Comparison of ENCODE assay signal across 10 mouse cellular contexts in the genomic region with DNA sequence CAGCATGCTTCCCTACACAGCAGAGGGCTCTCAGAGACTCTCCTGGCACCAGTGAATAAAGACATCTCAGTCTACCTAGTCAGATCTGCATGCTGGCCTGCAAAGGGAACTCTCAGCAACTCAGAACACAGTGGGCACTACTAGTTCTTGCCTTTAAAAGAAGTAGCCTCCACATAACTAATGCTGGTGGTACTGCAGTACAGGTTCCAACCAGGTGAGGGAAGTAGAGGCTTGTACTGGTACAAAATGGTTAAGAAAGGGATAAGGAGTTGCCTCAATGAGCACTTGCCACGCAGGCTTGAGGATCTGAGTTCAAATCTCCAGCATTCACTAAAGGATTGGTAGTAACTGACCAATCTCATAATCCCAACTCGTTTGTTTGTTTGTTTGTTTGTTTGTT.
A peak's percentile ranks its signal among the peaks of the same experiment; 100 is the strongest.
DNase-seq lines count a peak whose midpoint lies in the region; ATAC-seq and TF ChIP-seq lines count a peak whose summit lies in the region.
"Had no signal": no experiment of that assay in that cellular context is flagged by ENCODE, and none has a peak within 500 bp of the region (broad histone marks: within the 10 kb centered on the region; RNA-seq: fewer than 3 reads in every experiment).

No protein-coding gene starts in this region.

- intact Hi-C loops in heart, adult 2 months (cut with DNase I) = loop anchor here (5.0 kb wide), 1 partner anchor 581 kb away; no protein-coding TSS in a partner anchor
- intact Hi-C loops in gastrocnemius, postnatal 14 days (cut with DNase I; ENCODE audit: low total_unique reads) = no loop called here

- no peaks in the 10 kb centered on the region for H3K36me3 ChIP-seq in heart, adult 2 months (ENCODE audit: control insufficient read depth, insufficient read depth, low read length)
- no peaks in the 10 kb centered on the region for H3K36me3 ChIP-seq in heart, embryonic 10.5 days
- no peaks in the 10 kb centered on the region for H3K36me3 ChIP-seq in midbrain, embryonic 10.5 days
- H3K36me3 ChIP-seq in midbrain, embryonic 16.5 days (ENCODE audit: control insufficient read depth, insufficient read depth, low read length) = no peaks in the 10 kb centered on the region
- no peaks in the 10 kb centered on the region for H3K36me3 ChIP-seq in embryonic facial prominence, embryonic 10.5 days (replicated peaks)
- no peaks in the 10 kb centered on the region for H3K36me3 ChIP-seq in stomach, postnatal 0 days (ENCODE audit: control insufficient read depth, insufficient read depth, low read length)
- H3K36me3 ChIP-seq: heart, embryonic 13.5 days had no signal

- no peak overlapping the region for H3K27ac ChIP-seq in heart, adult 2 months
- no peak overlapping the region for H3K27ac ChIP-seq in heart, embryonic 10.5 days
- no peak overlapping the region for H3K27ac ChIP-seq in midbrain, embryonic 10.5 days (replicated peaks)
- no peak overlapping the region for H3K27ac ChIP-seq in midbrain, embryonic 16.5 days (ENCODE audit: low read length)
- H3K27ac ChIP-seq in embryonic facial prominence, embryonic 10.5 days (replicated peaks) = no peak overlapping the region
- no peak overlapping the region for H3K27ac ChIP-seq in stomach, postnatal 0 days (replicated peaks)
- H3K27ac ChIP-seq: heart, embryonic 13.5 days had no signal

- H3K4me1 ChIP-seq in heart, adult 2 months (ENCODE audit: control insufficient read depth, insufficient read depth, low read length) = no peaks in the 10 kb centered on the region
- 0 out of 2 replicates have a peak, but pooled peaks cover under 1% of the 10 kb centered on the region for H3K4me1 ChIP-seq in heart, embryonic 10.5 days
- no peaks in the 10 kb centered on the region for H3K4me1 ChIP-seq in midbrain, embryonic 10.5 days
- no peaks in the 10 kb centered on the region for H3K4me1 ChIP-seq in midbrain, embryonic 16.5 days (ENCODE audit: control insufficient read depth, insufficient read depth, low read length)
- H3K4me1 ChIP-seq in embryonic facial prominence, embryonic 10.5 days = no peaks in the 10 kb centered on the region
- no peaks in the 10 kb centered on the region for H3K4me1 ChIP-seq in stomach, postnatal 0 days (replicated peaks; ENCODE audit: control insufficient read depth, insufficient read depth)
- H3K4me1 ChIP-seq: heart, embryonic 13.5 days had no signal

- DNase-seq in heart, adult 2 months = no peak
- DNase-seq in heart, embryonic 10.5 days (ENCODE audit: low spot score) = no peak
- peak; percentile 17 for DNase-seq in midbrain, embryonic 10.5 days (ENCODE audit: low spot score)
- DNase-seq in embryonic facial prominence, embryonic 10.5 days (ENCODE audit: low spot score) = peak; percentile 11
- DNase-seq in stomach, postnatal 0 days (ENCODE audit: low spot score) = peak; percentile 51
- no peak for DNase-seq in layer of hippocampus, adult 11-12 months (ENCODE audit: low spot score)
- DNase-seq in gastrocnemius, postnatal 14 days = no peak

- no peak overlapping the region for H3K4me2 ChIP-seq in midbrain, embryonic 16.5 days (ENCODE audit: low read length)
- no peak overlapping the region for H3K4me2 ChIP-seq in stomach, postnatal 0 days (replicated peaks; ENCODE audit: low read depth)
- H3K4me2 ChIP-seq: heart, embryonic 13.5 days had no signal

- 64% methylated on average over 2 of the region's 2 CpGs for WGBS in heart, adult 2 months
- WGBS in heart, embryonic 10.5 days = 61% methylated on average over 2 of the region's 2 CpGs
- 71% methylated on average over 2 of the region's 2 CpGs for WGBS in midbrain, embryonic 10.5 days
- WGBS in midbrain, embryonic 16.5 days = 68% methylated on average over 2 of the region's 2 CpGs
- 68% methylated on average over 2 of the region's 2 CpGs for WGBS in embryonic facial prominence, embryonic 10.5 days
- WGBS in stomach, postnatal 0 days = 54% methylated on average over 2 of the region's 2 CpGs

- no peak overlapping the region for H3K4me3 ChIP-seq in heart, adult 2 months
- no peak overlapping the region for H3K4me3 ChIP-seq in heart, embryonic 10.5 days
- H3K4me3 ChIP-seq in midbrain, embryonic 10.5 days = no peak overlapping the region
- no peak overlapping the region for H3K4me3 ChIP-seq in midbrain, embryonic 16.5 days (ENCODE audit: low read depth, low read length)
- H3K4me3 ChIP-seq in embryonic facial prominence, embryonic 10.5 days = no peak overlapping the region
- H3K4me3 ChIP-seq in stomach, postnatal 0 days (ENCODE audit: low read depth, low read length) = no peak overlapping the region
- H3K4me3 ChIP-seq: heart, embryonic 13.5 days had no signal

- TF ChIP-seq CTCF in heart, adult 2 months (IDR thresholded peaks at IDR 0.05) = peak; percentile 59
- TF ChIP-seq CTCF in stomach, postnatal 0 days (IDR thresholded peaks at IDR 0.05; ENCODE audit: low read depth) = peak; percentile 76

- H3K79me2 ChIP-seq in heart, adult 2 months (replicated peaks; ENCODE audit: control insufficient read depth, insufficient read depth, low read length) = no peaks in the 10 kb centered on the region

- no peak for TF ChIP-seq POLR2A in heart, adult 2 months (IDR thresholded peaks at IDR 0.05; ENCODE audit: insufficient read depth, low read depth, low read length)

- no peak for TF ChIP-seq EP300 in heart, adult 2 months (IDR thresholded peaks at IDR 0.05; ENCODE audit: insufficient read depth, low read depth, low read length)
- no peak for TF ChIP-seq EP300 in stomach, postnatal 0 days (optimal IDR thresholded peaks at IDR 0.05)

- no peaks in the 10 kb centered on the region for H3K9me3 ChIP-seq in heart, embryonic 10.5 days
- no peaks in the 10 kb centered on the region for H3K9me3 ChIP-seq in midbrain, embryonic 10.5 days (replicated peaks)
- H3K9me3 ChIP-seq in midbrain, embryonic 16.5 days (replicated peaks; ENCODE audit: control insufficient read depth, low read length, poor library complexity, severe bottlenecking) = no peaks in the 10 kb centered on the region
- H3K9me3 ChIP-seq in embryonic facial prominence, embryonic 10.5 days = no peaks in the 10 kb centered on the region
- no peaks in the 10 kb centered on the region for H3K9me3 ChIP-seq in stomach, postnatal 0 days (ENCODE audit: control insufficient read depth, low read length)
- H3K9me3 ChIP-seq: heart, embryonic 13.5 days had no signal

- no peak for ATAC-seq in midbrain, embryonic 16.5 days
- 0 out of 2 replicates have a peak, but pooled peaks have one; percentile 29 for ATAC-seq in stomach, postnatal 0 days (ENCODE audit: low FRiP score, low TSS enrichment)
- ATAC-seq: CD4-positive, CD25-positive, alpha-beta regulatory T cell, adult 4 months had no signal

- H3K9ac ChIP-seq in heart, adult 2 months (ENCODE audit: low read depth, low read length) = no peak overlapping the region
- H3K9ac ChIP-seq in midbrain, embryonic 16.5 days (ENCODE audit: low read depth, low read length) = no peak overlapping the region
- no peak overlapping the region for H3K9ac ChIP-seq in stomach, postnatal 0 days (ENCODE audit: low read length)
- H3K9ac ChIP-seq: heart, embryonic 13.5 days had no signal

- no peaks in the 10 kb centered on the region for H3K27me3 ChIP-seq in heart, adult 2 months (ENCODE audit: control insufficient read depth, insufficient read depth, low read length)
- no peaks in the 10 kb centered on the region; the same call in 1 of the 2 replicates for H3K27me3 ChIP-seq in heart, embryonic 10.5 days (ENCODE audit: insufficient read depth, poor library complexity, severe bottlenecking)
- H3K27me3 ChIP-seq in midbrain, embryonic 10.5 days (ENCODE audit: low read depth, poor library complexity, severe bottlenecking) = no peaks in the 10 kb centered on the region; the same call in 1 of the 2 replicates
- no peaks in the 10 kb centered on the region for H3K27me3 ChIP-seq in midbrain, embryonic 16.5 days (ENCODE audit: control insufficient read depth, insufficient read depth, low read depth, low read length)
- H3K27me3 ChIP-seq in embryonic facial prominence, embryonic 10.5 days (replicated peaks; ENCODE audit: low read depth, poor library complexity, severe bottlenecking) = 0 out of 2 replicates have a peak, but pooled peaks cover 8% of the 10 kb centered on the region
- no peaks in the 10 kb centered on the region for H3K27me3 ChIP-seq in stomach, postnatal 0 days (ENCODE audit: control insufficient read depth, insufficient read depth, low read length)

Comparison
In these comparisons a context has a peak if more than half of its experiments do, and no peak if none do; other contexts are left out.
1. DNase-seq: peak in midbrain, embryonic 10.5 days (single experiment), embryonic facial prominence, embryonic 10.5 days (single experiment) and stomach, postnatal 0 days (single experiment); none in heart, adult 2 months (0 of 2), heart, embryonic 10.5 days (single experiment), layer of hippocampus, adult 11-12 months (single experiment) and gastrocnemius, postnatal 14 days (single experiment).